Mouse (Mus musculus) embryo, embryonic 10.5 days (tissue): ENCODE results near the gene Cyb5d1.

Experiments
- DNase-seq: peaks from one replicate; pipeline ENCODE4 v3.0.0-alpha.2; 2015; ENCODE audit warnings: low spot score

The Cyb5d1 gene

DNA sequence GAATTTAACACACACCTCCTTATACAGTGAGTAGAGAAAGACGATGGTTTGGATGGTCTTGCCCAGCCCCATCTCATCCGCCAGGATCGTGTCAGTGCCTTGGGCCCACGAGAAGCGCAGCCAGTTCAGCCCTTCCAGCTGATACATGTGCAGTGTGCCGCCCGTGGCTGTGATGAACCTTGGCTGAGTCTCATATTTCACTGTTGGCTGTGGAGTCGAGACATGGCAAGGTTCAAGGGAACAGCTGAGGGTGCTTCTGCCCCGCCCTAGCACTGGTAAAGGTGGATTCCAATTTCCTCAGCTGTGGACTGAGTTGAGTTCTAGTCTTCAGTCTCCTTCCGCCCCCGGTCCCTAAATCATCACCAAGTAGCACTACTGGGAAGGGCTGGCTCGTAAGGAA, 37.7 kb downstream of the Cyb5d1 start:
- DNase-seq, result no peak

DNA sequence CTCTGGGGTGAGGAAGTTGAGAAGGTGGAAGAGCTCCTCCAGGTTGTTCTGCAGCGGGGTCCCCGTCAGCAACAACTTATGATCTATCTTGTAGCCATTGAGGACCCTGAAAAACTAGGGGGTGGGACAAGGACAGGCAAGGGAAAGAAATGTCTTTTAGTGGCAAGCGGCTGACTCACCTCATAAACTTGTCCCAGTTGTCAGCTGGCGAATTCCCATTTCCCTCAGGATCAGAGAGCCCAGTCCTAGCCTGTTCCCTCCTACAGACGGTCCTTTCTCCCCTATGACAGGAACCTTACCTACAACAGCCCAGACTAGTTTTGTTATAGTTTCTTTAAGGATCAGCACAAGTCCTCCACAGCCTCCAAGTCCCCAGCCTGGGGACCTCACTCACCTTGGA, 38.9 kb downstream of the Cyb5d1 start:
- no peak for DNase-seq

DNA sequence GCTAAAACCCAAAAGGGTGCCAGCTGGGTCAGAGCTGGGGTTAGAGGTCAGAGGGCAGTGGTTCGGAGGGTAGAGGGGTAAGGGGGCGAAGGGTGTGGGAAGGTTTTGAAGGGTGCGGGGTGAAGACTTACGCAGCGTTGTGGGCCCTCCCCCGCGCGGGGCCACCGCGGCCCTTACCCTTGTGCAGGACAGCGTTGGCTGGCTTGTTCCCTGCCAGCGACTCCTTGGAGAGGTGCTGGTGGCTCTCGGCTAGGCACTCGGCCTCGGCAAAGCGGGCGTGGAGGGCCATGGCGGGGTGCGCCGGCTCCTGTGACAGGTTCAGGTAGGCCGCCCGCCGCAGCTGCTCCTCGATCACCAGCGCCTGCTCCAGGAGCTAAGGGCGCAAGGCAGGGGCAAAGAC, 49.0 kb downstream of the Cyb5d1 start:
- DNase-seq, result no peak
